Mouse (Mus musculus) CD8-positive naive resting alpha-beta T cell, adult 2 months (primary cell): Measurements from ENCODE around the gene Eif5a.
A peak's percentile ranks its signal among the peaks of the same experiment; 100 is the strongest.
"Not testable (repeated sequence)": the region's sequence is repeated elsewhere in the genome, so short reads cannot be mapped to it uniquely, and the experiment has no call there.

ENCODE experiments used
- DNase-seq, 2 experiments: peaks; one replicate each; pipeline ENCODE4 v3.0.0; 2022; ENCODE audit warnings: low read depth in 2 of 2, low spot score in 2 of 2

Eif5a gene

DNA sequence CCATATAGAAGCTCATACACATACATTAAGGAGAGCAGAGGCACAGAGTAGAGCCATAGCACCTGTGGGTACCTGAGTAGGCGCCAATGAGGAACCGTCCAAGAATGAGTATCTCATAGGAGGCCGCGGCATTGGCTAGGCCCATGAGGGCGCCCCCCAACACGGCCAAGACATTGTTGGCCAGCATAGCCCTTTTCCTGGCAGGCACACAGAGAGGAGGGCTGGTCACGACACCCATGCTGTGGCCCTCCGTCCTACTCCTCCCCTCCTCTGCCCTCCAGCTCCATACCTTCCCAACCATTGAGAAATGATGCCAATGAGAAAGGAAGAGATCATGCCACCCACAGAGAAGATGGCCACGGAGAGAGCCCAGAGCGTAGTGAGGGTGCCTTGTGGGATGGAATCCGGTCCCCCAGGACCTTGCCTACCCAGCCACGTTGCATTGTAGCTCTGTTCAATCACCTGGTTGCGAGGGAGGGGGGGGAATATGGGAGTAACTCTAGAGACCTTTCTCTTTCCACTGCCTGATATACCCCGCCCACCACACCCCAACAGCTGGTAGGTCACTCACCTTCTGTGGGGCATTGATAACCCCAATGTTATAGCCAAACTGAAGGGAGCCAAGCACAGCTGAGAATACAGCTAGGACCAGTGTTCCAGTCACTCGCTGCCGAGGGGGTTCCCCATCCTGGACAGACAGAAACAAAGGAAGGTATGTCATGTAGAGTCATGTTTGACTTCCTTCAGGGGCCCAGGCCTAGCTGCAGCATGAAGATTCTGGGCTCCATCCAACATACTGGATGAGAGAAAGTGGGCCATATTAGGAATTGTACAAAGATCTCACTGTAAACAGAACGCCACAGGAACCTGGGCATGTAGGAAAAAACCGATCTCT is 24.5 kb upstream of the Eif5a start:
- no peak for DNase-seq

DNA sequence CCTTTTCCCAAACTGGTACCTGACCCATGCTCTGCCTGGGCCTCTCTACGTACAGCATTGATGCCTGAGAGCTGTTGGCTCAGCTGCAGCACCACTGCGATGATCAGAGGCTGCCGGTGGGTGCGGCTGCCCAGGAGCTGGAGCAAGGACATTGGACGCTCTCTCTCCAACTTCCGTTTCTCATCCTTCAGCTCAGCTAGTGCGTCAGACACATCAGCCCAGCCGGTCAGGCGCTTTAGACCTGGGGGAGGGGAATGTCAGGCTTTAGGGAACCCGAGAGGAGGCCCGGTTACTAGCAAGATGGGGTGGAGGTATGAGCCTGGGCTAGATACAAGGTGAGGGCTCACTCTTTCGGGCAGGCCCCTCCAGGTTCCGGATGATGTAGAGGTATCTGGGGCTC is 23.5 kb upstream of the Eif5a start:
- DNase-seq = no peak

- DNase-seq = no peak
Observed at GRCm38 (mm10) chr11:69940962-69941361, 19.2 kb upstream of the Eif5a start.

DNA sequence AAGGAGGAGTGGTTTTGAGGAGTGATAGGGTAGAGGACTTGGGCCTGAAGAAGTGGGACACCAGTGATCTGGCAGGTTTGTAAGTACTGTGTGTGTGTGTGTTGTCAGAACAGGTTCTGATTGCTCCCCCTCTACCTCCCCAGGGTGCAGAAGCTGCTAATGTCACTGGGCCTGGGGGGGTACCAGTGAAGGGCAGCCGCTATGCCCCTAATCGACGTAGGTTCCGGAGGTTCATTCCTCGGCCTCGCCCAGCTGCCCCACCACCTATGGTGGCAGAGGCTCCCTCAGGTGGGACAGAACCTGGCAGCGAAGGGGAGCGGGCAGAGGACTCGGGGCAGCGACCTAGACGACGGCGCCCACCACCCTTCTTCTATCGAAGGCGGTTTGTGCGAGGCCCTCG is 18.0 kb upstream of the Eif5a start:
- DNase-seq = no peak

- no peak for DNase-seq
Observed at GRCm38 (mm10) chr11:69939181-69939580, 17.4 kb upstream of the Eif5a start.

DNA sequence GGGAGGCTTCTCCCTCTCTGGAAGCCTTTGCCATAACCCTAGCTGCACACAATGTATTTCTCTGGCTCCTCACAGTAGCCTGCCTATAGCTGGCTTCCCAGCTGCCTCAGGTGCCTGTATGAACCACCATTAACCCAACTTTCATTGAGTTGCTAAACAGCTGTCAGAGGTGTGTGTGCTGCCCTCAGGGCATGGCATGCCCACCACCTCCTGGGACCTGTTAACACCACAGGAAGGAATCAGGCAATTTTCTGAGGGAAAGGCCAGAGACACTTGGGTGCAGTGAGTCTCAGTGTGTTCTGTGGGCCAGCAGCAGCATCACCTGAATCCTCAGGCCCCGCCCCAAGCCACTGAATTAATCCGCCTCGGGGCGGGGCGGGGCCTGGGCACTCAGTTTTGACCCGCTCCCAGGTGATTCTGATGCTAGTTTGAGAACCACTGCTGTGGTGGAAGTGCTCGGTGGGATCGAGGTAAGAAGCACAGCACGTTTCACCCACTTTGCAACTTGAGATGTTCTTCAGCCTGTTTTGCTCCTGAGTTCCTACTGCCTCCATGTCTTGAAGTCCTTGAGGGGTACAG is 16.7 kb upstream of the Eif5a start:
- no peak for DNase-seq

DNA sequence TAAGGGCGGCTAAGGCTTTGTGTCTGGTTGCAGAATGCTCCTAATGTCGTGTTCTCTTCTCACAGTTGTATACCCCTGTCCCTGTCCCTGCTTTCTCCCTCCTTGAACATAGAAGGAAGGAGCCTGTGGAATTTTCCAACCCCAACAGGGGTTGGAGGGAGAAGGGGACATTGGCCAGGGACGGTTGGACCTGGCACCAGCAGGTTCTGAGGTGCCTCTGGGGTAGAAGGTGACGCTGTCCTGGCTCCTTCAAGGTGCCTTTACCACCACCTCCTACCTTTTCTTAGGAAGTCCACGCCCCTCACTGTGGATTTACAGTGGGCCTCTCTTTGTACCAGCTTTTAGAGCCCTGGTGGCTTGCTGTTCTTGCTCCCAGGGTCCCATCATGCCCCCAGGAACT is 16.1 kb upstream of the Eif5a start:
- DNase-seq = no peak

GRCm38 (mm10) chr11:69937385-69937784 is 15.6 kb upstream of the Eif5a start:
- DNase-seq = no peak

- no peak for DNase-seq
Observed at GRCm38 (mm10) chr11:69936714-69937347, 15.1 kb upstream of the Eif5a start.

GRCm38 (mm10) chr11:69936156-69936555 is 14.4 kb upstream of the Eif5a start:
- no peak for DNase-seq

DNA sequence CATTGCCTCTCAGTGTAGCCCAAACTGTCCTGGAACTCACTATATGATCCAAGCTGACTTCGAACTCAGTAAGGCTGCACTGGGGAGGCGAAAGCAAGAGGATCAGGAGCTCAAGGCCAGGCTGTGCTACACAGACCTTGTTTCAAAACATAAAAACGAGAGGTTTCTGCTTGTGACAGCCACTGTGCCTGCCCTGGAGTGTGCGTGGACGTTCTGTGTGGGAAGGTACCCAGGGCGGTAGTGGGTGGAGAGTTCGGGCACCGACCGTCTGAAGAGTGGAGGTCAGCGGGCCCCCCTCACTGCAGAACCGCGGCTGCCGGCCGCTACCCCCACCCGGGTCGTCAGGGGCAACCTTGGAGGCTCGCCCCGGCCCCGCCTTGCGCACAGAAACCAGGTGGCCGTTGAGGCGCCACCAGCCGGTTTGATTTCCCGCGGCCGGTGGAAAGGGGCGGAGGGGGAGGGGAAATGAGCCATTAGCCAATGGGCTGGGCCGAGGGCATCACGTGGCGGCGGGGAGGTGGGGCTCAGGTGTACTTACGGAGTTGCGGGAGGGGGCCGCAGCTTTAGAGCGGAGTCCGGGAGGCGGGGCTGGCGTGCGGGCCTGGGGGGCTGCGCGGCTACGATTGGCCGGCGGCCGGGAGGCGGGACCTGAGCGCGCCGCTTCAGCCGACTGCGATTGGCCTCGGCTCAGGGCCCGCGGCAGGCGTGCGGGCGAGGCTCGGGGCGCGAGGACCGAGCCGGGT is 13.6 kb upstream of the Eif5a start, which contains the start of gene Ybx2:
Gene Ybx2, plus strand, starts transcription at position 660 of the 743 bp plus-strand sequence.
- peak; percentile 53 to 59 for DNase-seq

GRCm38 (mm10) chr11:69934681-69935080 is 12.9 kb upstream of the Eif5a start:
- DNase-seq = no peak

- DNase-seq = peak; percentile 90 to 93
Observed at GRCm38 (mm10) chr11:69934169-69934568, 12.4 kb upstream of the Eif5a start.

- DNase-seq = no peak
Observed at GRCm38 (mm10) chr11:69933066-69933465, 11.3 kb upstream of the Eif5a start.

GRCm38 (mm10) chr11:69932254-69932653 is 10.5 kb upstream of the Eif5a start:
- DNase-seq = no peak

DNA sequence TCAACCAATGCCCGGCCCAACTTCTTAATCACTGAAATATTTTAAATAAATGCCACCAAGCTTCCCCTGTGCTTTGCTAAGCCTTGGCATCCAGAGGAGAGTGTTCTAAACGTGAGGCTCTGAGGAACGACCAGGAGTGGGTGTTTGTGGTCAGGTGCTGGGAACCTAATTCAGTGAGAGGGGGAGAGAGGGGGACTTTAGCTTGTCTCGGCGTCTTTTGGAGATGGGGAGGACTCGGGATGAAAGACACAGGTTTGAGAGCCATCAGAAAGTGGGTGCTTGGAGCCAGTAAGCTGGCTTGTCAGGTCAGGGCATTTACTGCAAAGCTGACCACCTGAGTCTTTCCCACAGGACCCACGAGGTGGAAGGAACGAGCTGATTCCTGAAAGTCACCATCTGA is 10.0 kb upstream of the Eif5a start:
- DNase-seq = no peak

DNA sequence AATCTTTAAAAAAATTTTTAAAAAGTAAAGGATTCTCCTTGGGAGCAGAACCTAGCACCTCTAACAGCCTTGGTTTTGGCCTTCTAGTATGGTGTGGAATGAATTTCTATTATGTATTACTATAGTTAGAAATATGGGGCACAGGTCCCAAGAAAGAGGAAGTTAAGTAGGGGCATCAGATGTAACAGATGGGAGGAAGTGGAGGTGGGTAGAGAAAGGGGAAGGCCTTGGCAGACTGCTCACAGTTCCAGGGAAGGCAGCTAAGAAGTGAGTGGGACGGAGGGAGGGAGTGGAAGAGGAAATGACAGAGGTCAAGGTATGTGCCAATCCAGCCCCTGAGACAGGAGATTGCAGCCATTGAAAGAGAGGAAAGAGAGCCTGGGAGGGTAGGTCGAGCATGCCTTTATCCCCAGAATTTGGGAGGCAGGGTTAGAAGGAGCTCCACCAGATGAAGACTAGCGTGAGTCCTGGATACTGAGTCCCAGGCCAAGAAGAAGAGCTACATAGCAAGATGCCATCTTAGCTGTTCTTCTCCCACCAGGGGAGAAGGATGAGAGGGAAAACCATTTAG is 9.3 kb upstream of the Eif5a start:
- DNase-seq = no peak

DNA sequence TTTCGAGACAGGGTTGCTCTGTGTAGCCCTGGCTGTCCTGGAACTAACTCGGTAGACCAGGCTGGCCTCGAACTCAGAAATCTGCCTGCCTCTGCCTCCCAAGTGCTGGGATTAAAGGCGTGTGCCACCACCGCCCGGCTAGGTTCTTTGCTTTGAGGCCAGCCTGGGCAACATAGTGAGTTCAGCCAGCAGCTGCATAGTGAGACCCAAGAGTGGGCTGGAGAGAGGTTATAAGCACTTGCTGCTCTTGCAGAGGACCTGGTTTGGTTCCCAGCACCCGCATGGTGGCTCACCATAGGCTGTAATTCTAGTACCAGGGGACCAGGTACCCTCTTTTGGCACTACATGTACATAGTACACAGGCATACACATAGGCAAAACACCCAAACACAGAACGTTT is 8.4 kb upstream of the Eif5a start:
- DNase-seq = not testable (repeated sequence)

DNA sequence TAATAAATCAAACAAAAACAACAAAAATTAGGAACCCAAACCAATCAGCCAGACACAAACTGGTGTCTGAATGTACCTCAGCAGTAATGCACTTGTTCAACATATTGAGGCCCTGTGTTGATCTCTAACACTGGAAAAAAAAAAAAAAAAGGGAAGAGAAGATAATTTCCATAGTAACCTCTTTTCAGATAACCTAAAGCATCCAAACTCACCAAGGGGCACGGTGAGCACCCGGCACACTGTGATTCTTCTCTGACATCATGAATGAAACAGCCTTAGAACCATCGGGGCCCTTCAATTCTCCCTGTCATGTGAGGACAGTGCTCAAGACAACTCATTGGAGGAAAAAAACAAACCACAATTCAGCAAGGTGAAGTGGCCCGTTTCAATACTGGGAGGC is 8.0 kb upstream of the Eif5a start:
- DNase-seq = no peak

- no peak for DNase-seq
Observed at GRCm38 (mm10) chr11:69927501-69927900, 5.7 kb upstream of the Eif5a start.

DNA sequence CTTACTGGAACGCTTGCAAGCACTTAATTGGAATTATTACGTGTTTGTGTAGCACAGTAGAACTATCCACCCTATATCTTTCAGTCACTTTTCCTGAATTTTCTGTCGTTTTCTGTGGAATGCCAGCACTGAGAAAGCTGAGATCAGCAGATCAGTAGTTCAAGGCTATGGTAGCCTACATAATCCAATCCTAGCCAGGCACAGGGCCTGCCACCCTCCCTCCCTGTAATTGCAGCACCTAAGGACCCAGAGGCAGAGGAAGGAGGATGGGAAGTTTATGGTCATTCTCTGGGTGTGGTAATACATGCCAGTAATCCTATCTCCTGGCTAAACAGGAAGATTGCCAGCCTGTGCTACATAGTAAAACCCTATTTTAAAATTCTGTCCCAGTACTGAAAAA is 1.0 kb upstream of the Eif5a start:
- DNase-seq = no peak
